Mouse (Mus musculus): Measurements from ENCODE around the gene Mrps18b. TPM values are rescaled to one million over a fixed set of nuclear protein-coding genes. Genes with fewer than 3 reads are reported as not detected.
A peak's percentile ranks its signal among the peaks of the same experiment; 100 is the strongest.

Mrps18b gene
- polyA plus RNA-seq, 1 experiment, result 104 TPM

DNA sequence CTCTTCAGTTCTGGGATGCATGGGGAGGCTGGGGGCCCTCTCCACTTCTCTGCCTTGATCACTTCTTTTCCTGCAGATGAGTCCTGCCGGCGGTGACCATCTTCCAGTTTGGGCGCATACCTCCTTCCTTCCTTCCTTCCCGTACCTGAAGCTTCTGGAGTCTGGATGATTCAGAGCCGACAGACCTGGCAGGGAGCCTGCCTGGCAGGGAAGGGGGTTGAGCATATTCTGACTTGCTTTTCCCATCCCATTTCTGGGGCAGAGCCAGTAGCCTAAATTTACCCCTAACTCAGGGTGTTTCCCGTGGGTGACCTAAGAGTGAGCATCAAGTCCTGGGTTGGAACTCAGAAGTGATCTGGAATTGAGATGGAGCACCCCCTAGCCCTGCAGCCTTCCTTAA lies 41.5 kb downstream of the Mrps18b start:
- no peaks in the 10 kb centered on the region for H3K27me3 ChIP-seq (ENCODE audit: control insufficient read depth, insufficient read depth, insufficient read length)
- peaks cover 23% of the 10 kb centered on the region for H3K36me3 ChIP-seq (ENCODE audit: control insufficient read depth, insufficient read depth)
- H3ac ChIP-seq (ENCODE audit: control insufficient read depth, insufficient read length), result no peak overlapping the region
- H3K4me3 ChIP-seq, result no peak overlapping the region
- H3K4me2 ChIP-seq (ENCODE audit: low read depth), result no peak overlapping the region
- peaks cover 53% of the 10 kb centered on the region for H3K79me2 ChIP-seq (ENCODE audit: control insufficient read depth, insufficient read depth)
- TF ChIP-seq TCF3 (IDR thresholded peaks at IDR 0.05; ENCODE audit: insufficient read length, low read depth), result no peak
- no peak for TF ChIP-seq USF1 (IDR thresholded peaks at IDR 0.05; ENCODE audit: low read depth)
- no peak for TF ChIP-seq REST (IDR thresholded peaks at IDR 0.05; ENCODE audit: insufficient read depth, insufficient read length)
- no peak for TF ChIP-seq E2F4 (IDR thresholded peaks at IDR 0.05; ENCODE audit: insufficient read depth)
- TF ChIP-seq MYOG (IDR thresholded peaks at IDR 0.05; ENCODE audit: control insufficient read depth in 1 of 3, insufficient read depth in 1 of 3, insufficient read length in 2 of 3, low read depth in 2 of 3), result no peak
- TF ChIP-seq SRF (IDR thresholded peaks at IDR 0.05; ENCODE audit: control insufficient read depth, insufficient read length, low read depth), result no peak

DNA sequence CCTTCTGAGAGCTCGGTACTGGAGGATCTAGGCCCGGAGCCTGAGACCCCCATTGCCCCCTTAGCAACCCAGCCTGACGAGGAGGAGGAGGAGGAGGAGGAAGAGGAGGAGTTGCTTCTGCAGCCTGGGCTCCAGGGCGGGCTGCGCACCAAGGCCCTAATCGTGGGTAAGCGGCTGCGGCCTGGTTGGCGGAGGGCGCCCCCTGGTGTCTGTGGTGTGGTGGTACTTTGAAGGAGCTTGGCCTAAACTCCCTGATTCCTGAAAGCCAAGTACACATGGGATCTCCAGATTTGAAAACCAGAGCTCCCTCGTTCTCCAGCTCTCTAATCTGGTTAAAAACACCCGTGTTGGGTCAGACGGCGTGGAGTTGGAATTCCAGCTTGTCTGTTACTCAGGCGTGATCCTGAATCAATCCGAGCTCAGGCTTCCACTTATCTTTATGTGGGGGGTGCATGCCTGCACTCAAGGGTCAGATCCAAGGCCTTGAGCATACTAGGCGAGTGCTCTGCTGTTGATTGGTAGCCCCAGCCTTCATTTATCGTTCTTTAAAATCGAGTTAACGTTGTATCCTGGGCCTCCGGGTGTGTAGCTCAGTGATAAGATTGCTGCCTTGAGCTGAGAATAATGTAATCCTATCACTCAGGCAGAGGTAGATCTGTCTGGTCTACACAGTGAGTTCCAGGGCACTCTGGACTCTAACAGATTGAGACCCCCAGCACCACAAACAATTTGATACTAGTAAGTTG lies 42.2 kb downstream of the Mrps18b start:
- H3K27me3 ChIP-seq (ENCODE audit: control insufficient read depth, insufficient read depth, insufficient read length), result no peaks in the 10 kb centered on the region
- H3K79me2 ChIP-seq (ENCODE audit: control insufficient read depth, insufficient read depth), result peaks cover 61% of the 10 kb centered on the region
- peak overlapping the region; percentile 37 for H3K4me2 ChIP-seq (ENCODE audit: low read depth)
- peaks cover 23% of the 10 kb centered on the region for H3K36me3 ChIP-seq (ENCODE audit: control insufficient read depth, insufficient read depth)
- no peak overlapping the region for H3ac ChIP-seq (ENCODE audit: control insufficient read depth, insufficient read length)
- no peak for TF ChIP-seq MYOD1 (IDR thresholded peaks at IDR 0.05; ENCODE audit: control insufficient read depth in 1 of 3, insufficient read length in 2 of 3, low read depth in 2 of 3)
- no peak for TF ChIP-seq MAX (IDR thresholded peaks at IDR 0.05; ENCODE audit: low read depth)
- TF ChIP-seq POLR2AphosphoS2 (IDR thresholded peaks at IDR 0.05; ENCODE audit: insufficient read length, low read depth), result peak; percentile 19
- H3K4me3 ChIP-seq, result no peak overlapping the region

DNA sequence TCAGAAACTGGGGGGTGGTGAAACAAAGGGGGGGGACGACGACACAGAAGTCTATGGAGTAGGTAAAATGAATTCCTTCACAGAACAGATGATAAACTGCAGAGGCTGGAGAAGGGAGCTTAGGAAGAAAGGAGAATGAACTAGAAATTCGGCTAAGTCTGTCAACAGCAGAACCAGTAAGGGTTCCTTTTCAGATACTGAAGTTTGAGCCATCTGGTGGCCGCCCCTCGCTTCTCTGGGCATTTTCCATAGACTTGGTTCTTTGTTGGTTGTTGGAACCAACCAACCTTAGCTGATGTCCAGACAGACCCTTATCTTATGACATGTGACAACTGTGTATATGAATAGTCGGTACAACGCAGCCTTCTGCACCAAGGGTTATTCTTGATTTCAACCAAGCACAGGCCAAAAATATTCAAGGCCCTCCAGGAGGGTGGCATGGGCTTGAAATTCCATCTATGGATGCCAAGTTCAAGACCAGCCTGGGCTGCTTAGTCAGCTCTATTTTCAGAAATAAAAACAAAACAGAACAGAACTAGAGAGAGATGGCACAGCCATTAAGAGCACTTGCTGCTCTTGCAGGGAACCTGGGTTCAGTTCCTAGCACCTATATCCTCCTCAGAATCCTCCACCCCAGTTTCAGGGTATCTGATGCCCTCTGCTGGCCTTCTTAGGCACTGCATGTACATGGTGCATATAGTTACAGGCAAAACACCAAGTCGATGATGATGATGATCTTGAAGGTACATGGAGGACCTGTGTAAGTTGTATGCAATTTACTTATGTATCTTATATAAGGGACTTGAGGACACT lies 45.1 kb downstream of the Mrps18b start:
- no peak overlapping the region for H3ac ChIP-seq (ENCODE audit: control insufficient read depth, insufficient read length)
- no peak for TF ChIP-seq TCF3 (IDR thresholded peaks at IDR 0.05; ENCODE audit: insufficient read length, low read depth)
- no peak for TF ChIP-seq MAX (IDR thresholded peaks at IDR 0.05; ENCODE audit: low read depth)
- TF ChIP-seq E2F4 (IDR thresholded peaks at IDR 0.05; ENCODE audit: insufficient read depth), result no peak
- TF ChIP-seq SRF (IDR thresholded peaks at IDR 0.05; ENCODE audit: control insufficient read depth, insufficient read length, low read depth), result no peak
- TF ChIP-seq REST (IDR thresholded peaks at IDR 0.05; ENCODE audit: insufficient read depth, insufficient read length), result no peak
- no peak for TF ChIP-seq CEBPB (IDR thresholded peaks at IDR 0.05; ENCODE audit: insufficient read depth, poor library complexity, severe bottlenecking)
- TF ChIP-seq USF1 (IDR thresholded peaks at IDR 0.05; ENCODE audit: low read depth), result no peak
- no peak for TF ChIP-seq POLR2A (IDR thresholded peaks at IDR 0.05; ENCODE audit: insufficient read length, low read depth)
- no peak for TF ChIP-seq MYOG (IDR thresholded peaks at IDR 0.05; ENCODE audit: control insufficient read depth in 1 of 3, insufficient read depth in 1 of 3, insufficient read length in 2 of 3, low read depth in 2 of 3)
- TF ChIP-seq TCF12 (IDR thresholded peaks at IDR 0.05; ENCODE audit: insufficient read depth, poor library complexity, severe bottlenecking), result no peak
- no peak for TF ChIP-seq POLR2AphosphoS2 (IDR thresholded peaks at IDR 0.05; ENCODE audit: insufficient read length, low read depth)
- no peaks in the 10 kb centered on the region for H3K27me3 ChIP-seq (ENCODE audit: control insufficient read depth, insufficient read depth, insufficient read length)
- H3K4me2 ChIP-seq (ENCODE audit: low read depth), result peak overlapping the region; percentile 99
- H3K79me2 ChIP-seq (ENCODE audit: control insufficient read depth, insufficient read depth), result peaks cover 85% of the 10 kb centered on the region
- peaks cover 18% of the 10 kb centered on the region for H3K36me3 ChIP-seq (ENCODE audit: control insufficient read depth, insufficient read depth)
- H3K4me3 ChIP-seq, result peak overlapping the region; percentile 90

DNA sequence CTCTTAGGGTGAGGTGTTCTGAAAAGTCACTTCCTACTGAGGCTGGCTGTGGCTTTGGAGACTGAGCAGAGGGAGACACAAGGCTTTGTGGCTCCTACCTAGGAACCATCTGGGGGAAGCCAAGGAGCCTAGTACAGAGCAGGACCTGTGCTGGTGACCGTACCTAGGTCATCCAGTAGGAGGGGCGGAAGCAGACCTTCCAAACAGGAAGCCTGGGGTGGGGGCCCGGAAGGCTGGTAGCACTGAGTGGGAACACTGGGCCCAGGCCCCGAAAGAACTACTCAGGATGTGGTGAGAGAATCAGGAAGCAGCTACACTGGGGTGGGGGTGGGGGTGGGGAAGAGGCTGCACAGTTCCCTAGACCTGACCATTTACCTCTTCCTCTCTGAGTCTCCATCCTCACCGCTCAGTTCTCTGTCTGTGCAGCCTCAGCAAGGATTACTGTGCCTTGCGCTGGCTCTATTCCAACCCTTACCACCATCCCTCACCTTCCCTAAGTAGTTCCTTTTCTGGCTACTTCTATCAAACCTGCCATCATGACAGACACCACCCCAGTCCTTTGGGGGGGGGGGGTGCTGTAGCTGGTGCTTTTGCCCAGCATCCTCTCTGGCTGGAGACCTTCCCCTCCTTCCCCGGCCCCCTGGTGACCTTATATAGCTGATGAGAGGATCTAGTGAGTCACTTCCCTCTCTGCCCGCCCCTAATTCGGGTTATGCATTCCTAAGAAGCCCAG lies 45.9 kb downstream of the Mrps18b start:
- peaks cover 14% of the 10 kb centered on the region for H3K36me3 ChIP-seq (ENCODE audit: control insufficient read depth, insufficient read depth)
- TF ChIP-seq POLR2AphosphoS2 (IDR thresholded peaks at IDR 0.05; ENCODE audit: insufficient read length, low read depth), result peak; percentile 14
- TF ChIP-seq REST (IDR thresholded peaks at IDR 0.05; ENCODE audit: insufficient read depth, insufficient read length), result no peak
- no peak for TF ChIP-seq TCF12 (IDR thresholded peaks at IDR 0.05; ENCODE audit: insufficient read depth, poor library complexity, severe bottlenecking)
- TF ChIP-seq MYOG (IDR thresholded peaks at IDR 0.05; ENCODE audit: control insufficient read depth in 1 of 3, insufficient read depth in 1 of 3, insufficient read length in 2 of 3, low read depth in 2 of 3), result no peak
- no peak for TF ChIP-seq MAX (IDR thresholded peaks at IDR 0.05; ENCODE audit: low read depth)
- no peak for TF ChIP-seq USF1 (IDR thresholded peaks at IDR 0.05; ENCODE audit: low read depth)
- TF ChIP-seq SRF (IDR thresholded peaks at IDR 0.05; ENCODE audit: control insufficient read depth, insufficient read length, low read depth), result peak; percentile 65
- no peak for TF ChIP-seq MYOD1 (IDR thresholded peaks at IDR 0.05; ENCODE audit: control insufficient read depth in 1 of 3, insufficient read length in 2 of 3, low read depth in 2 of 3)
- peaks cover 82% of the 10 kb centered on the region for H3K79me2 ChIP-seq (ENCODE audit: control insufficient read depth, insufficient read depth)
- no peaks in the 10 kb centered on the region for H3K27me3 ChIP-seq (ENCODE audit: control insufficient read depth, insufficient read depth, insufficient read length)
- no peak overlapping the region for H3ac ChIP-seq (ENCODE audit: control insufficient read depth, insufficient read length)
- H3K4me2 ChIP-seq (ENCODE audit: low read depth), result peak overlapping the region; percentile 99
- H3K4me3 ChIP-seq, result peak overlapping the region; percentile 90

Measured in myocyte (in vitro differentiated cells).